ENCODE assay signal across 32 mouse cellular contexts in genomic region chr1:161479854-161480253, GRCm38 (mm10). TPM values are rescaled to one million over a fixed set of nuclear protein-coding genes. Genes with fewer than 3 reads are reported as not detected.
DNase-seq lines count a peak whose midpoint lies in the region; ATAC-seq and TF ChIP-seq lines count a peak whose summit lies in the region.
"Had no signal": no experiment of that assay in that cellular context is flagged by ENCODE, and none has a peak within 500 bp of the region (broad histone marks: within the 10 kb centered on the region; RNA-seq: fewer than 3 reads in every experiment).

No protein-coding gene starts in this region.

- TF ChIP-seq POLR2A in CH12.LX (IDR thresholded peaks at IDR 0.05; ENCODE audit: low read depth, low read length), result no peak

- no peak overlapping the region for H3K4me2 ChIP-seq in CH12.LX (ENCODE audit: insufficient read depth, low read depth, poor library complexity, severe bottlenecking)
- H3K4me2 ChIP-seq in intestine, embryonic 15.5 days (replicated peaks), result no peak overlapping the region
- H3K4me2 ChIP-seq: forebrain, embryonic 13.5 days; heart, embryonic 13.5 days; hindbrain, embryonic 12.5 days; liver, embryonic 15.5 days had no signal

- TF ChIP-seq CTCF in CH12.LX (conservative IDR thresholded peaks at IDR 0.05 in 1 of 2, IDR thresholded peaks at IDR 0.05 in 1 of 2; ENCODE audit: low read depth in 2 of 2, low read length in 2 of 2), result no peak

- no peak overlapping the region for H3K4me3 ChIP-seq in CH12.LX (replicated peaks in 1 of 3; ENCODE audit: low read depth in 2 of 3, low read length in 2 of 3, poor library complexity in 1 of 3)
- H3K4me3 ChIP-seq in intestine, embryonic 15.5 days (replicated peaks), result no peak overlapping the region
- H3K4me3 ChIP-seq: forebrain, embryonic 13.5 days; heart, embryonic 13.5 days; hindbrain, embryonic 12.5 days; left cerebral cortex, adult 2 months; liver, embryonic 15.5 days; megakaryocyte, embryonic 14.5 days had no signal

- no peak for TF ChIP-seq EP300 in CH12.LX (IDR thresholded peaks at IDR 0.05; ENCODE audit: low read length)

- no peaks in the 10 kb centered on the region for H3K27me3 ChIP-seq in CH12.LX (replicated peaks)
- H3K27me3 ChIP-seq in splenic B cell, adult 2 months (ENCODE audit: control insufficient read depth, insufficient read depth, low read length, poor library complexity, severe bottlenecking), result no peaks in the 10 kb centered on the region
- H3K27me3 ChIP-seq in intestine, embryonic 15.5 days (replicated peaks), result no peaks in the 10 kb centered on the region
- H3K27me3 ChIP-seq: forebrain, embryonic 13.5 days; heart, embryonic 13.5 days; hindbrain, embryonic 12.5 days; liver, embryonic 15.5 days; megakaryocyte, embryonic 14.5 days had no signal

- peak; percentile 54 for ATAC-seq in inflammation-experienced regulatory T-cells, adult 6 months
- no peak for ATAC-seq in intestine, embryonic 15.5 days
- ATAC-seq: forebrain, embryonic 13.5 days; lung, postnatal 0 days had no signal

- H3K9ac ChIP-seq in CH12.LX (ENCODE audit: insufficient read depth, low read depth), result no peak overlapping the region
- no peak overlapping the region for H3K9ac ChIP-seq in intestine, embryonic 15.5 days
- H3K9ac ChIP-seq: forebrain, embryonic 13.5 days; heart, embryonic 13.5 days; hindbrain, embryonic 12.5 days; liver, embryonic 15.5 days had no signal

- H3K4me1 ChIP-seq in CH12.LX (ENCODE audit: control insufficient read depth in 1 of 2, insufficient read depth in 2 of 2), result peaks cover 5 to 9% of the 10 kb centered on the region in 2 experiments; a peak in 3 of 4 replicates
- no peaks in the 10 kb centered on the region for H3K4me1 ChIP-seq in intestine, embryonic 15.5 days (replicated peaks)
- H3K4me1 ChIP-seq: forebrain, embryonic 13.5 days; heart, embryonic 13.5 days; hindbrain, embryonic 12.5 days; liver, embryonic 15.5 days had no signal

- TF ChIP-seq RAD21 in CH12.LX (IDR thresholded peaks at IDR 0.05; ENCODE audit: low read depth, low read length), result no peak

- in situ Hi-C loops in CH12.LX (cut with MboI; ENCODE audit: low pct_ligation_motif_present, low pct_unique_long_range_greater_than_20kb, low sequenced_read_pairs), result no loop called here

- DNase-seq in thymus, postnatal 0 days (ENCODE audit: low spot score), result peak; percentile 3
- DNase-seq in thymus, postnatal 36 days, result no peak
- DNase-seq in CH12.LX (ENCODE audit: extremely low read depth), result no peak
- peak; percentile 63 for DNase-seq in splenic B cell, adult 2 months (ENCODE audit: low read depth, low spot score)
- DNase-seq in urinary bladder, postnatal 10 days (ENCODE audit: low spot score), result no peak
- DNase-seq in kidney, postnatal 10 days, result no peak
- DNase-seq: adrenal gland, postnatal 10 days; cerebellum, adult 9-11 months; gastrocnemius, postnatal 10 days; heart, adult 18-20 months; heart, postnatal 14 days; kidney, adult 18-20 months; left cerebral cortex, postnatal 4 days; liver; midbrain, embryonic 14.5 days; thymus, adult 2 months had no signal

- H3K9me3 ChIP-seq in CH12.LX (replicated peaks; ENCODE audit: low read length), result no peaks in the 10 kb centered on the region
- no peaks in the 10 kb centered on the region for H3K9me3 ChIP-seq in intestine, embryonic 15.5 days
- H3K9me3 ChIP-seq: forebrain, embryonic 13.5 days; heart, embryonic 13.5 days; hindbrain, embryonic 12.5 days; liver, embryonic 15.5 days; megakaryocyte, embryonic 14.5 days had no signal

- H3K79me2 ChIP-seq in CH12.LX (replicated peaks; ENCODE audit: control insufficient read depth, extremely low read depth, insufficient read depth, poor library complexity, severe bottlenecking), result no peaks in the 10 kb centered on the region

- dilution Hi-C loops in CH12.LX (cut with MboI; ENCODE audit: extremely low pct_ligation_motif_present, extremely low pct_unique_long_range_greater_than_20kb, low sequenced_read_pairs), result no loop called here

- H3K36me3 ChIP-seq in CH12.LX (replicated peaks in 1 of 2; ENCODE audit: control insufficient read depth in 1 of 2, insufficient read depth in 1 of 2, low read length in 1 of 2), result no peaks in the 10 kb centered on the region
- H3K36me3 ChIP-seq in splenic B cell, adult 2 months (ENCODE audit: control insufficient read depth, insufficient read depth, low read length, poor library complexity, severe bottlenecking), result no peaks in the 10 kb centered on the region
- no peaks in the 10 kb centered on the region for H3K36me3 ChIP-seq in intestine, embryonic 15.5 days
- H3K36me3 ChIP-seq: heart, embryonic 13.5 days; hindbrain, embryonic 12.5 days; liver, embryonic 15.5 days had no signal

- no peak overlapping the region for H3K27ac ChIP-seq in CH12.LX (ENCODE audit: insufficient read depth, low read depth)
- no peak overlapping the region for H3K27ac ChIP-seq in intestine, embryonic 15.5 days
- H3K27ac ChIP-seq: forebrain, embryonic 13.5 days; heart, embryonic 13.5 days; hindbrain, embryonic 12.5 days; left cerebral cortex, adult 2 months; liver, embryonic 15.5 days had no signal

- WGBS in intestine, embryonic 15.5 days, result 81% methylated on average over 1 of the region's 1 CpGs

TF ChIP-seq in CH12.LX, 34 proteins besides CTCF, POLR2A, EP300 and RAD21:
- TF ChIP-seq ELF1 (IDR thresholded peaks at IDR 0.05; ENCODE audit: low read depth, low read length) (no peak), MAX (IDR thresholded peaks at IDR 0.05; ENCODE audit: low read length) (0 out of 2 replicates have a peak, but pooled peaks have one; percentile 28), ZC3H11A (IDR thresholded peaks at IDR 0.05; ENCODE audit: low read depth, low read length) (no peak), GABPA (IDR thresholded peaks at IDR 0.05; ENCODE audit: insufficient replicate concordance, low read depth, low read length) (no peak), ETS1 (conservative IDR thresholded peaks at IDR 0.05; ENCODE audit: low read depth, low read length) (0 out of 2 replicates have a peak, but pooled peaks have one; percentile 17), BHLHE40 (IDR thresholded peaks at IDR 0.05; ENCODE audit: low read depth, low read length) (peak; percentile 40), JUND (conservative IDR thresholded peaks at IDR 0.05; ENCODE audit: low read depth, low read length) (no peak), USF2 (conservative IDR thresholded peaks at IDR 0.05; ENCODE audit: low read depth, low read length) (peak; percentile 74), USF1 (IDR thresholded peaks at IDR 0.05; ENCODE audit: low read depth, low read length) (peak; percentile 74)
TF ChIP-seq in CH12.LX: peak in this region for 5.

RNA-seq across cellular contexts. Expression of gene Tnfsf18, which starts 14.6 kb away (rescaled TPM):
- 0.17 TPM in 1 of 2 replicates, not detected in the other for polyA plus RNA-seq in thymus, postnatal 0 days (2015; fragmentation: Nextera tagmentation; extraction: Ambion mirVana)
- total RNA-seq in CH12.LX (2012; rRNA removed) (0.42 and 0.71 TPM in 2 replicates), CH12.LX (2014; rRNA removed) (0.78 and 0.85 TPM in 2 replicates)
- 0.89 and 0.90 TPM in 2 replicates for polyA plus RNA-seq in CH12.LX (2012; ENCODE audit: insufficient read length, low read depth)
- polyA plus RNA-seq in inflammation-experienced regulatory T-cells, adult 6 months (2017; shearing (Covaris generic)), result not detected
- 0.08 TPM in 1 of 2 replicates, not detected in the other for polyA plus RNA-seq in intestine, embryonic 15.5 days (2015; fragmentation: Nextera tagmentation; extraction: Ambion mirVana)
- total RNA-seq: adrenal gland, postnatal 10 days; gastrocnemius, postnatal 10 days; layer of hippocampus, postnatal 10 days; left cerebral cortex, adult 2 months; left cerebral cortex, postnatal 4 days; MEL had no signal
- polyA plus RNA-seq: cortical plate, adult 2 months; embryonic facial prominence, embryonic 11.5 days; hindbrain, embryonic 12.5 days; kidney, embryonic 16.5 days; liver, embryonic 15.5 days; midbrain, embryonic 14.5 days; neural tube, embryonic 14.5 days; stomach, embryonic 16.5 days had no signal

Comparison
In these comparisons a context has a peak if more than half of its experiments do, and no peak if none do; other contexts are left out.
1. DNase-seq: peak in thymus, postnatal 0 days (single experiment) and splenic B cell, adult 2 months (single experiment); none in thymus, postnatal 36 days (0 of 2), CH12.LX (single experiment), urinary bladder, postnatal 10 days (single experiment) and kidney, postnatal 10 days (single experiment).